Mouse (Mus musculus) limb, embryonic 12.5 days (tissue): Measurements from ENCODE around the gene Tmem104. TPM values are rescaled to one million over a fixed set of nuclear protein-coding genes. Genes with fewer than 3 reads are reported as not detected.
A peak's percentile ranks its signal among the peaks of the same experiment; 100 is the strongest.

Source experiments
- ATAC-seq: fragments of 200-750 bp; cut with Nextera tagmentation; 2 replicates; pipeline ENCODE4 v1.8.0; 2017; ENCODE audit warnings: low read depth, moderate TSS enrichment; ENCODE audit not compliant: insufficient number of reproducible peaks, insufficient read depth, low FRiP score, low TSS enrichment
- H3K27ac ChIP-seq: fragments of 300-500 bp; sonication (generic); 2 replicates; pipeline ENCODE4 v1.5.1; 2016; ENCODE audit warnings: mild to moderate bottlenecking, moderate library complexity
- H3K27me3 ChIP-seq: fragments of 300-500 bp; sonication (generic); 2 replicates; pipeline ENCODE4 v1.6.1; 2016; ENCODE audit warnings: mild to moderate bottlenecking, moderate library complexity
- H3K36me3 ChIP-seq: fragments of 300-500 bp; sonication (generic); 2 replicates; pipeline ENCODE4 v1.6.1; 2016; ENCODE audit warnings: mild to moderate bottlenecking, moderate library complexity
- H3K4me1 ChIP-seq: fragments of 300-500 bp; sonication (generic); replicated peaks from 2 replicates; pipeline ENCODE4 v1.6.1; 2016
- H3K4me2 ChIP-seq: fragments of 300-500 bp; sonication (generic); 2 replicates; pipeline ENCODE4 v1.6.1; 2016; ENCODE audit warnings: mild to moderate bottlenecking, moderate library complexity
- H3K4me3 ChIP-seq: fragments of 300-500 bp; sonication (generic); replicated peaks from 2 replicates; pipeline ENCODE4 v1.5.1; 2016; ENCODE audit warnings: mild to moderate bottlenecking
- H3K9ac ChIP-seq: fragments of 300-500 bp; sonication (generic); replicated peaks from 2 replicates; pipeline ENCODE4 v1.6.1; 2016; ENCODE audit warnings: mild to moderate bottlenecking, moderate library complexity
- H3K9me3 ChIP-seq: fragments of 300-500 bp; sonication (generic); 2 replicates; pipeline ENCODE4 v1.6.1; 2016; ENCODE audit warnings: mild to moderate bottlenecking, moderate library complexity
- WGBS: fragments of 180-500 bp; shearing (Covaris S2); methylation state at CpG from one replicate; pipeline ENCODE4 v1.1.7; 2016; 5-methylcytosine and 5-hydroxymethylcytosine counted together
- polyA plus RNA-seq: library from polyadenylated mRNA; unstranded; fragments of >200 nt; fragmentation: Nextera tagmentation; extraction: Ambion mirVana; gene quantifications from 2 replicates; pipeline ENCODE4 v1.2.1, GENCODE M21; 2016

Tmem104 gene
- polyA plus RNA-seq, 1 experiment from 2014 or later = 5.8 TPM

DNA sequence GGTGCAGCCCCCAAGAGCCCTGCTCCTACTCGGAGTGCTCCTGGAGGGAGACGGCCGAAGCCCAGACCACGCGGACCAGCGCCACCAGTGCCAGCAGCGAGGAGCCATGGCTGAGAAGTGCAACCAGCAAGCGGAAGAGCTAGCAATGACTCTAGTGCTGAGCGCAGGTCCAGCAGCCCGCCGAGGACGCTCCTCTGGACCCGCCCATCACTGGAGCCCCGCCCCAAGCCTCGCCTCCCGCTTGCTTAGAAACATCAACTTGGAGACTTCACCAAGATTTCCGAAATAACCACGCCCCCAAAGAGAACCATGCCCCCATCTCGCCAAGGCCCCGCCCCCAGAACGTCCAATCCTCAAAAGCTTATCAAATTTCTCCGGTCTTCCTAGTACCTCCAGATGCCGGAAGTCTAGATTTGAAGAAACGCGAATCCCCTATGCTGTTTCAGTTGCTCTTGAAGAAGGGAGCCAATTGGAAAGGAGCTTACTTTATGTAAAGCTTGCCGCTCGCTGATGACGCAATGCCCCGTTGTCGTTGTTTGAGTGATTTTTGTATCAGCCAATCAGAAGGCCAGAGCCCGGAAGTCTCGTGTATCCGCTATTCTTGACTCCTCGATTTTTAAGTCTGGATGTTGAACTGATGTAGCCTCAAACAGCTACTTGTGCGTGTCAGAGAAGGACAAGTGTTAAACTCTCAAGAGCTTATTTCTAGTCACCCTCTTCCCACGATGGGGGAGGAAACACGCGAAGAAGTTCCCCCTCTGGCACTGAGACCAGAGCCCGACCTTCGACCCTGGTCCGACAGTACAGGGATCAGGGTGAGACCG lies 89.7 kb downstream of the Tmem104 start, which contains the start of gene Fdxr:
Fdxr (minus strand) TSS at position 271 of the 824 bp plus-strand sequence.
- WGBS = under 1% methylated on average over 42 of the region's 42 CpGs
- peaks cover 16% of the 10 kb centered on the region for H3K4me1 ChIP-seq
- no peaks in the 10 kb centered on the region for H3K36me3 ChIP-seq
- peak within 1 kb of the TSS; percentile 71 for H3K9ac ChIP-seq
- H3K27ac ChIP-seq = peak within 1 kb of the TSS; percentile 82
- peak within 1 kb of the TSS; percentile 74 for H3K4me2 ChIP-seq
- no peaks in the 10 kb centered on the region for H3K9me3 ChIP-seq
- ATAC-seq = peak; percentile 95
- peak within 1 kb of the TSS; percentile 54 for H3K4me3 ChIP-seq
- no peaks in the 10 kb centered on the region for H3K27me3 ChIP-seq

DNA sequence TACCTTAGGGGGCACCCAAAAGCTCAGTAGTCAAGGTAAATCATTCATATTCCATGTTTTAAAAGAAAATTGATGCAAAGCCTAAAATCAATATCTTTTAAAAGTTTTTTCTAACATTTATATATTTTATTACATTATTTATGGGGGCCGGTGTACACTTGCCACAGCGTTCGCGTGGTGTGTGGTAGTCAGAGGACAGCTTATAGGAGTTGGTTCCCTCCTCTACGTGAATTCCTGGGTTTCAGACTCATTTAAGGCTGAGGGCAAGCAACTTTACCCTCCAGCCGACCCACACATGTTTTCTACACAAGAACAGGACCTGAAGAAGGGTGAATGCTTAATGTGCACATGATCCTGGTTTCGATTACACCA lies 90.3 kb downstream of the Tmem104 start:
- peak overlapping the region; percentile 74 for H3K4me2 ChIP-seq
- H3K9me3 ChIP-seq = no peaks in the 10 kb centered on the region
- H3K27ac ChIP-seq = peak overlapping the region; percentile 82; the same call in 1 of the 2 replicates
- H3K27me3 ChIP-seq = no peaks in the 10 kb centered on the region
- H3K4me1 ChIP-seq = peaks cover 16% of the 10 kb centered on the region
- WGBS = 23% methylated on average over 7 of the region's 7 CpGs
- H3K36me3 ChIP-seq = no peaks in the 10 kb centered on the region
- H3K9ac ChIP-seq = peak overlapping the region; percentile 50
- ATAC-seq = no peak
- peak overlapping the region; percentile 54 for H3K4me3 ChIP-seq

DNA sequence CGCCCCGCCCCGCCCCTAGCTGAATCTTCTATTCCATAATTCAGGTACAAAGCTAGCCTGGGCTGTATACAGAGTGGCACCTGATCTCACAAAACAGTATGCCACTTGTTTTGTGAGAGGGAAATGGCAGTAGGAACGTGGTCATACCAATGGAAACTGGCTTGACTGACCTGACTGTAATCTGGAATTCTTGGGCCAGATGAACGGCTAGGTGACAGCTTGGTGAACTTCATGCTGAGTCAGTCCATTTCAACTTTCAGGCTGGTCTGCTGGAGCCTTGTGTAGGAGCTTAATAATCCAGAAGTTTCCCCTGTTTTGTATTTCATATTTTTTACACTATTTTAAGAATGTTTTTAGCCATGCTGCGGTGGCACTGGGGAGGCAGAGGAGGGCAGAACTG lies 90.9 kb downstream of the Tmem104 start:
- no peak overlapping the region for H3K9ac ChIP-seq
- no peak overlapping the region for H3K27ac ChIP-seq
- ATAC-seq = no peak
- H3K4me2 ChIP-seq = peak overlapping the region; percentile 74
- no peaks in the 10 kb centered on the region for H3K27me3 ChIP-seq
- H3K9me3 ChIP-seq = no peaks in the 10 kb centered on the region
- H3K4me3 ChIP-seq = peak overlapping the region; percentile 54; the same call in 1 of the 2 replicates
- 73% methylated on average over 6 of the region's 6 CpGs for WGBS
- peaks cover 16% of the 10 kb centered on the region for H3K4me1 ChIP-seq
- H3K36me3 ChIP-seq = no peaks in the 10 kb centered on the region

DNA sequence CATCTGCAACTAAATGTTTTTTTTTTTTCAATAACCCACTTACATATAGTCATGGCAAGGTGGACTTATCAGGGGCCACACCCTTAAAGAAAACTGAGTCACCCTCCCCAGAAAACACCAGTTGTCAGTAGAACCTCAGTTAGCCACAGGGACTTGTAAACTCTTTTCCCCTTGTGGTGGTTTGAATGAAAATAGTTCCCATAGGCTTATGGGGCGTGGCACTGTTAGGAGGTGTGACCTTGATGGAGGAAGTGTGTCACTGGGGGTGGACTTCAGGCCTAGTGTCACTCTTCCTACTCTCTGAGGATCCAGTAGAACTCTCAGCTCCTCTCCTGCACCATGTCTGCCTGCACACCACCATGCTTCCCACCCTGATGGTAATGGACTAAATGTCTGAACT lies 92.4 kb downstream of the Tmem104 start:
- H3K4me2 ChIP-seq = no peak overlapping the region
- no peak overlapping the region for H3K4me3 ChIP-seq
- no peak overlapping the region for H3K27ac ChIP-seq
- 74% methylated on average over 1 of the region's 1 CpGs for WGBS
- ATAC-seq = no peak
- no peaks in the 10 kb centered on the region for H3K36me3 ChIP-seq
- peaks cover 16% of the 10 kb centered on the region for H3K4me1 ChIP-seq
- no peaks in the 10 kb centered on the region for H3K9me3 ChIP-seq
- no peak overlapping the region for H3K9ac ChIP-seq
- no peaks in the 10 kb centered on the region for H3K27me3 ChIP-seq

DNA sequence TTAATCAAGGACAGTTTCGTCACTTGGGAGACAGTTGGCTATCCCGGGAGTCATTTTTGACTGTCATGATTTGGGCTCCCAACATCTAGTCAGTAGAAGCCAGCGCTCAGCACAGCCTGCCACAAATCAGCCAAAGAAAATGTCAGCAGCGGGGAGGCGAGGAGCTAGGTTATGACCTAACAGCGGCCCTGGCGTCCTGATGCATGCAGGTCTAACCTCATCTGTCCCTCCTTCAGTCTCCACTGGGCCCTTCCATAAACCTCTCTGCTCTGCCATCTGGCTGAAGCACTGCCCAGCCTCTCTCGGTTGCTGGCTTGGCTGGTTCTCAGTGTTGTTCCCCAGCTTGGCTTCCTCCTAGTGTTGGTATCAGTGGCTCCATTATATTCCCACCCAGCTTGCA lies 95.0 kb downstream of the Tmem104 start:
- no peak for ATAC-seq
- Histone ChIP-seq H3K9me3 (no peaks in the 10 kb centered on the region), H3K4me1 (peaks cover 7% of the 10 kb centered on the region), H3K4me2 (no peak overlapping the region), H3K9ac (no peak overlapping the region), H3K27ac (no peak overlapping the region), H3K36me3 (no peaks in the 10 kb centered on the region), H3K27me3 (no peaks in the 10 kb centered on the region; the same call in 1 of the 2 replicates), H3K4me3 (no peak overlapping the region)
- WGBS = 66% methylated on average over 8 of the region's 8 CpGs

DNA sequence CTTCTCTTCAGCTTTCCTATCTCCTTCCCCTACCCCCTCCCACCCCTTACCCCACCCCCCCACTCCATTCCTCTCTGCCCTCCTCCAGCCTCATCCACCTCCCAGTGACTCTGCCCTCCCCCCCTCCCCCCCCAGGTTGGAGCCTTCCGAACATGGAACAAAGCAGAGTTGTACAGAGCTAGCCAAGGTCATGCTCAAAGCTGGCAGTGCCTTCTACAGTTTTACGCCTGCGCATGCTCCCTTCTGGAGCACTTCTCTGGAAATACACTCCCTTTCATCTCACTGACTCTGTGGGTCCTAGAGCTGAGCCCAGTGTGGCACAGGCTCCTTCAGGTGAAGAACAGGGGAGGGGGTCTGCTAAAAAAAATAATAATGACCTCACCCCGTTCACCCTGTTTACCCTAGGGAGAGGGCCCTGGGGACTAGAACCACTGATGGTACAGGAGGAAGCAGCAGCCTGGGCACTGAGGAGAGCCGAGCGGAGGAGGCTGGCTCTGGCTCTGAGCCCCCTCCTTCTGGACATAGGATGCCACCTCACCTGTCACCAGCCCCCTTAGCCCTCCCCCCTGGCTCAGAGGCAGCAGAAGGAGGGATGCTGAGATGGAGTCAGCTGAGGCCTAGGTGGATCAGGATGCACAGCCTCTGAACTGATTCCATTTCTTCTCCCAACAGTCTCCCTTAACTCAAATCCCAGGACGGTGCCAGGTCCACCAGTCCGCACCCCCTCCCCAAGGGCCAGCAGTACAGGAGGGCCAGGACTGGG lies 95.6 kb downstream of the Tmem104 start:
- Histone ChIP-seq H3K4me2 (no peak overlapping the region), H3K9me3 (no peaks in the 10 kb centered on the region), H3K9ac (no peak overlapping the region), H3K36me3 (no peaks in the 10 kb centered on the region), H3K4me3 (no peak overlapping the region), H3K4me1 (peaks cover 3% of the 10 kb centered on the region), H3K27me3 (no peaks in the 10 kb centered on the region; the same call in 1 of the 2 replicates), H3K27ac (no peak overlapping the region)
- 85% methylated on average over 8 of the region's 8 CpGs for WGBS
- ATAC-seq = no peak

DNA sequence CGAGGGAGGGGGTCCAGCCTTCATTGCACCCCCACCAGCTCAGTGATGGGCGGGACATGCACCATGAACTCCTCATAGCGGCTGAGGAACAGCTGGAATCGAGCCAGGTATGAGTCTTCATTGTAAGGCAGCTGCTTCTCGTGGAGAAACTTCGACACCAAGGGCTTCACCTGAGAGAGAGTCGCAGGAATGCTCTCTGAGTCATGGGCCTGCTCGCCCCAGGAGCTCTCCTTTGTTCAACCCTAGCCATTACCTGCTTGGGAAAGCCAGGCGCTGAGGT lies 96.1 kb downstream of the Tmem104 start:
- ATAC-seq = no peak
- WGBS = 76% methylated on average over 9 of the region's 9 CpGs
- Histone ChIP-seq H3K36me3 (no peaks in the 10 kb centered on the region), H3K4me3 (no peak overlapping the region), H3K27me3 (no peaks in the 10 kb centered on the region; the same call in 1 of the 2 replicates), H3K9ac (no peak overlapping the region), H3K4me2 (no peak overlapping the region), H3K9me3 (no peaks in the 10 kb centered on the region), H3K27ac (no peak overlapping the region), H3K4me1 (no peaks in the 10 kb centered on the region)

DNA sequence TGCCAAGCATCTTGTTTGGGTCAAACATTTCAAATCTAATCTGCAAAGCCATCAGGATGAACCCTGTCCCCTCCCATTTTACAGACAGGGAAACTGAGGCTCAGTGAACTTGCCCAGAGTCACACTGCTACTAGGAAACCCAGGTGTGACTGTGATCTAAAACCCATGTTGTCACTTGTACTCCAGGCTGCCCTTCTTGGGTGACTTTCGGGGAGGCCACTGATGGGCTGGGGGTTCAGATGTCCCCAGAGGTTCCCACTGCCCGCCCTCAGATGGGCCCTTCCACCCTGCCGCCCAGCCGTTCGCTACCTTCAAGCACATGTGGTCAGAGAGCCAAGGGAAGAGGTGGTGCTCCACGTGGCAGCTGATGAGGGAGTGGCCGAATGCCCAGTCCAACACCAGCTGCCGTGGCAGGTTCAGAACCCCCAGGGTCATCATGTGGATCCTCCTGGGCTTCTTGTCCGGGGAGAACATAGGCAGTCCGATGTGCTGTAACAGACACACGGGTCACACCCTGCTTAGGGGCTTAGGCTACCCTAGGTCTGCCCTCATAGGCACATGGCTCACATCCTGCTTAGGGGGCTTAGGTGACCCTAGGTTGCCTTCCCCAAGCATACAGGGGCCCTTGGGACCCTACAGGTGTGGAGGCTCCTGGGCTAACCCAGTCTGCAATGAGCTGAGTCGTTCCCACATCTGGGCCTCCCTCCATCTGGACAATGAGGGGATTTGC lies 96.8 kb downstream of the Tmem104 start:
- no peaks in the 10 kb centered on the region; the same call in 1 of the 2 replicates for H3K27me3 ChIP-seq
- H3K9ac ChIP-seq = no peak overlapping the region
- no peak overlapping the region for H3K27ac ChIP-seq
- no peak overlapping the region for H3K4me3 ChIP-seq
- 80% methylated on average over 12 of the region's 12 CpGs for WGBS
- H3K36me3 ChIP-seq = no peaks in the 10 kb centered on the region
- H3K4me1 ChIP-seq = no peaks in the 10 kb centered on the region
- no peak overlapping the region for H3K4me2 ChIP-seq
- no peaks in the 10 kb centered on the region for H3K9me3 ChIP-seq
- no peak for ATAC-seq

DNA sequence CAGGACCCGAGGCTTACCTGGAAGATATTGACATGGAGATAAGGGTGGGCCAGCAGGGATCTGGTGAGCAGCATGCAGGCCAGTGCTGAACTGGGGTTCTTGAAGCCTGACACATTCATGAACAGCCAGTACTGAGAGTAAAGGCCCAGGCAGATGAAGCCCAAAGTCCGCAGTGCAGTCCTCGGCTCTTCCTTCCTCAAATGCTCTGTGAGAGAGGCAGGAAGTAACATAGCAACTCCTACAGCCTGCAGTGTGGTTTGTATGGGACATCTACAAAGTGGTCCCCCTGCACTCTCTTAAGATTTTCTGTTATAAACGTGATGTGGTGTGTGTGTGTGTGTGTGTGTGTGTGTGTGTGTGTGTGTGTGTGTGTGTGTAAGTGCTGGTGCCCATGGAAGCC lies 98.0 kb downstream of the Tmem104 start:
- Histone ChIP-seq H3K36me3 (no peaks in the 10 kb centered on the region), H3K4me1 (no peaks in the 10 kb centered on the region), H3K4me2 (no peak overlapping the region), H3K4me3 (no peak overlapping the region), H3K27ac (no peak overlapping the region), H3K9me3 (no peaks in the 10 kb centered on the region), H3K27me3 (no peaks in the 10 kb centered on the region; the same call in 1 of the 2 replicates), H3K9ac (no peak overlapping the region)
- 62% methylated on average over 4 of the region's 4 CpGs for WGBS
- no peak for ATAC-seq

DNA sequence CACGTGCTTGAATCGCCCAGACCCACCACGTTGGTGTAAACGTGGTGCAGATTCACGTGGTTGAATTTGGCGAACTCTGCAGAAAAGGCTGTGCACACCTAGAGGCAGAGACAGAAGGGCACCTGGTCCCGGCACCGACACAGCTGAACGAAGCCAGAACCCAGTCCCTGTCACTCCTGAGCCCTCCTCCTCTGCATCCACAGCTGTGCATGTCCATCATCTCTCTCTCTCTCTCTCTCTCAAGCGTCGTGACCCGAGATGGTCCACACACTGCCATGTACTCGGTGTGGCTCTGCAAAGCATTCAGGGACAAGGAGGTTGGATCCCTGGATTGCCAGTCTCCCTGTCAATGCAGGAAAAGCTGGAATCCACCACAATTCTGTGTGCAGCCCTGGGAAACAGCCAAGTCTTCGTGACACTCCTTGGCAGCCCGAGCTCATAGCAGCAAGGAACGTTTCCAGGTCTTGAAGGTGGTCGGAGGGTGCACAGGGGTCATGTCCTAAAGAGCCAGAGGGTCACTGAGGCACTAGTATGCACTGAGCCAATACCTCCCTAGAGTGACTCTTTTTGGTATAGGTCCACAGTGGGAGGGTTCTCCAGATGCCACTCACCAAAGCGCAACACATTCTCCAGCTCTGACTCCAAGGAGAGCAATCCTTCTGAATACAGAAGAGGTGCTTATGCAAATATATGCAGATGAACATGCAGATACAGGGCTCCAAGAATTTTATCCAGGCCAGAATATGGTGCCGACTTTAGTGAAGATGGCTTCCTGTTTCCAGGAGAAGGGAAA lies 99.1 kb downstream of the Tmem104 start:
- 77% methylated on average over 19 of the region's 19 CpGs for WGBS
- Histone ChIP-seq H3K4me3 (no peak overlapping the region), H3K9me3 (no peaks in the 10 kb centered on the region), H3K27ac (no peak overlapping the region), H3K4me1 (no peaks in the 10 kb centered on the region), H3K4me2 (no peak overlapping the region), H3K36me3 (no peaks in the 10 kb centered on the region), H3K9ac (no peak overlapping the region), H3K27me3 (no peaks in the 10 kb centered on the region; the same call in 1 of the 2 replicates)
- ATAC-seq = no peak
